Mouse (Mus musculus) liver, embryonic 16.5 days (tissue): ENCODE data around the gene Arpc1b. TPM values are rescaled to one million over a fixed set of nuclear protein-coding genes. Genes with fewer than 3 reads are reported as not detected.
A peak's percentile ranks its signal among the peaks of the same experiment; 100 is the strongest.
"Not testable (repeated sequence)": the region's sequence is repeated elsewhere in the genome, so short reads cannot be mapped to it uniquely, and the experiment has no call there.

Source experiments
- ATAC-seq: fragments of 200-750 bp; cut with Nextera tagmentation; 2 replicates; pipeline ENCODE4 v1.8.0; 2017; ENCODE audit warnings: low read depth, mild to moderate bottlenecking, moderate number of reproducible peaks, moderate library complexity
- H3K27ac ChIP-seq: fragments of 300-500 bp; sonication (generic); 2 replicates; pipeline ENCODE4 v1.5.1; 2014; ENCODE audit warnings: mild to moderate bottlenecking, low read length
- H3K27me3 ChIP-seq: fragments of 300-500 bp; sonication (generic); 2 replicates; pipeline ENCODE4 v1.6.1; 2014; ENCODE audit warnings: low read depth, low read length, mixed read lengths; ENCODE audit not compliant: control insufficient read depth, insufficient read depth
- H3K36me3 ChIP-seq: fragments of 300-500 bp; sonication (generic); 2 replicates; pipeline ENCODE4 v1.6.1; 2014; ENCODE audit warnings: mild to moderate bottlenecking; ENCODE audit not compliant: control insufficient read depth, insufficient read depth
- H3K4me1 ChIP-seq: fragments of 300-500 bp; sonication (generic); 2 replicates; pipeline ENCODE4 v1.6.1; 2014; ENCODE audit warnings: low read depth, low read length, mixed read lengths; ENCODE audit not compliant: control insufficient read depth
- H3K4me2 ChIP-seq: fragments of 300-500 bp; sonication (generic); 2 replicates; pipeline ENCODE4 v1.6.1; 2014; ENCODE audit warnings: low read depth, low read length, mixed read lengths
- H3K4me3 ChIP-seq: fragments of 300-500 bp; sonication (generic); 2 replicates; pipeline ENCODE4 v1.5.1; 2014; ENCODE audit warnings: low read depth, mild to moderate bottlenecking, low read length
- H3K9ac ChIP-seq: fragments of 300-500 bp; sonication (generic); 2 replicates; pipeline ENCODE4 v1.6.1; 2014; ENCODE audit warnings: low read depth, low read length
- H3K9me3 ChIP-seq: fragments of 300-500 bp; sonication (generic); replicated peaks from 2 replicates; pipeline ENCODE4 v1.6.1; 2016; ENCODE audit warnings: low read length; ENCODE audit not compliant: control insufficient read depth
- WGBS: fragments of 180-500 bp; shearing (Covaris S2); extraction: QIAGEN DNeasy Blood & Tissue Kit; methylation state at CpG from one replicate; pipeline ENCODE4 v1.1.7; 2014; ENCODE audit not compliant: insufficient replicate concordance; 5-methylcytosine and 5-hydroxymethylcytosine counted together
- polyA plus RNA-seq: library from polyadenylated mRNA; unstranded; fragments of >200 nt; fragmentation: Nextera tagmentation; extraction: Ambion mirVana; gene quantifications from 2 replicates; pipeline ENCODE4 v1.2.1, GENCODE M21; 2015

The Arpc1b gene
- polyA plus RNA-seq, 1 experiment from 2014 or later, result 166 TPM

DNA sequence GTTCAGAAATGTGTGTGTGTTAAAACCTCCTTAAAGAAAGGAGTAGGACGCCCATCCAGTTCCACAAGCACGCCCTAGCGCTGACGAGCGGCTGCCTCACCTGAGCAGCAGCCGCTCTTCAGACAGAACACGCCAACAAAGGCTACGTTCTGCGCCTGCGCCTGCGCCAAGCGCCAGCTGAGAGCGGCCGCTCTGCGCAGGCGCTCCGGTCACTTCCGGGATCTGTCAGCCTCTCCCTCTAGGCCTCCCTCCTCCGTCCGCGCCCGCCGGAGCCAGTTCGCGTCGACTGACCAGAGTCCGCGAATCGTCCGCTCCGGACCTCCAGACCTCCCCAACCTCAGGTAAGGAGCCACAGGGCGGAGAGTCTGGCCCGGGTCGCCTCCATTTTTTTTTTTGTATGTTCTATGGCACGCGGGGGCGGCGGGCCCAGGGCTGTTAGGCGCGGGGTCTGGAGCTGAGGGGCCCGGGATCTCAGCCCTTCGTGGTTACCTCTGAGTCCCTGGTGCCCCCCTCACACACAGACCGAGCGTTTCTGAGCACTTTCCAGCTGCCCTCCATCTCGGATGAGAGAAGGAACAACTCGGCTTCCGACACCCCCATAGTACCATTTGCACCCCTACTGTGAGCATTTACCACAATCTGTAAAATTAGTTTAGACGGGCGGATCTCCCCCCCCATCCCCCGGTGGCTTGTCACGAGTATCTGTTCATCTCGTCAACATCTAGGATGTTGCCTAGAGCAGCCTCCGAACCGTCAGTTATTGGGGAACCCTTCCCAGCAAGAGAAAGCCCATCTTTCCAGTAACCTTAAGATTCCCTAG is 30.2 kb upstream of the Arpc1b start, which contains the start of the genes Arpc1a and Kpna7:
Gene Arpc1a (plus strand): TSS at position 199 of the 820 bp plus-strand sequence.
Gene Kpna7 (minus strand): TSS at position 399 of the 820 bp plus-strand sequence.
- WGBS, result under 1% methylated on average over 53 of the region's 54 CpGs
- H3K9ac ChIP-seq, result peak within 1 kb of the TSS; percentile 98
- peak within 1 kb of the TSS; percentile 95 for H3K4me3 ChIP-seq
- no peaks in the 10 kb centered on the region for H3K9me3 ChIP-seq
- H3K27me3 ChIP-seq, result no peaks in the 10 kb centered on the region
- H3K4me1 ChIP-seq, result peaks cover 13% of the 10 kb centered on the region
- H3K27ac ChIP-seq, result peak within 1 kb of the TSS; percentile 69
- no peaks in the 10 kb centered on the region; the same call in 1 of the 2 replicates for H3K36me3 ChIP-seq
- ATAC-seq, result peak; percentile 99
- peak within 1 kb of the TSS; percentile 91 for H3K4me2 ChIP-seq

DNA sequence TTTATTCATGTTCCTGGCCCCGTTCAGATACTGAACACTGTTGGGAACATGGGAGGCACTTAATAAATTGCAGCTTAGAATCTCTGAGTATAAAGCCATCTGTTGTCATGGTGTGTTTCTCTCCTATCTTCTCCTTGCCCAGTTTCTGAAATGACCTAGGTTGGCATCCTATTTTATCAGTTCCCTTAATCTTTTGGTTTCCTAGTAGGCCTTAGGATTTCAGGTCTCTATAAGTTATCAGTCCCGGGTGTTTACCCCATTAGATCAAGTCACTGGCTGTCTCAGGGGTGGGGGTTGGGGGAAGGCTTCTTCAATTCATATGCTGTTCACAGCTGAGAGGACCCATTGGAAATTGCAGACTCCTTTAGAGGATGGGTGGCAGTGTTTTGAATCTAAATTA is 29.2 kb upstream of the Arpc1b start:
- Histone ChIP-seq H3K27ac (no peak overlapping the region), H3K9me3 (no peaks in the 10 kb centered on the region), H3K9ac (peak overlapping the region; percentile 98), H3K4me2 (peak overlapping the region; percentile 91), H3K36me3 (no peaks in the 10 kb centered on the region; the same call in 1 of the 2 replicates), H3K4me1 (peaks cover 13% of the 10 kb centered on the region), H3K27me3 (no peaks in the 10 kb centered on the region), H3K4me3 (peak overlapping the region; percentile 95)
- 27% methylated on average over 2 of the region's 2 CpGs for WGBS
- no peak for ATAC-seq

DNA sequence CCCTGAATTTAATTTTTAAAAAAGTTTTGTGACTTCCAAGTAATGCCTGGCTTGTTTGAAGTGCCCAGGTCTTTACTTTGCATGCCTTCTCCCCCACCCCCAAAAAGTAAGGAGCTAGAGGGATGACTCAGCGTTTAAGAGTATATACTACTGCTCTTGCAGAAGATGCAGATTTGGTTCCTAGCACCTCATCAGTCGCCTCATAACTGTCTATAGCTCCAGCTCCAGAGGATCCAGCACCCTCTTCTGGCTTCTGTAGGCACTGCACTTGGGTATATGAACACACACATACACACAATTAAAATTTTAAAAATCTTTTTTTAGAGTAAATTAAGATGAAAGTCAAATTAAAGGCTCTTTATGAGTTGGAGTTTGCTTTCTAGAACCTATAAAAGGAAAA is 25.8 kb upstream of the Arpc1b start:
- 80% methylated on average over 2 of the region's 2 CpGs for WGBS
- Histone ChIP-seq H3K4me1 (peaks cover 13% of the 10 kb centered on the region), H3K9me3 (no peaks in the 10 kb centered on the region), H3K9ac (no peak overlapping the region), H3K27ac (no peak overlapping the region), H3K4me2 (no peak overlapping the region), H3K27me3 (no peaks in the 10 kb centered on the region), H3K4me3 (no peak overlapping the region), H3K36me3 (peaks cover 15% of the 10 kb centered on the region)
- ATAC-seq, result no peak

DNA sequence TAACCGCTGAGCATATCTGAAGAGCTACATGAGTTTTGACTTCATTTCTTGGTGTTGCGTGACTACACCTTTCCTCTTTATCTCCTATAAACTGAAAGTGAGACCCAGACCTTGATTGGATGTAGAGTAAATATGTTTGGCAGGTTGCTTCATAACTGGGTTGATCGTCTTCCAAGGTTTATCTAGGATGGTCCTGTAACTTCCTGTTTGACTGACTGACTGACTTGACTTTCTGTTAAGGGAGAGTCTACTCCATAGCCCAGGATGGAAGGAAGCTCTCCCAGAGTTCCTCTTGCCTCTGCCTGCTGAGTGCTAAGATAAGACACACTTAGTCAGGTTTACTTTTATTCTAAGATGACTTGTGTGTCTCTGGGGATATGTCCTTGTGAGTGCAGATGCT is 24.1 kb upstream of the Arpc1b start:
- H3K4me2 ChIP-seq, result no peak overlapping the region
- H3K9me3 ChIP-seq, result no peaks in the 10 kb centered on the region
- no peak overlapping the region for H3K4me3 ChIP-seq
- ATAC-seq, result no peak
- no peak overlapping the region for H3K9ac ChIP-seq
- H3K27me3 ChIP-seq, result no peaks in the 10 kb centered on the region
- H3K36me3 ChIP-seq, result peaks cover 23% of the 10 kb centered on the region
- WGBS, result 42% methylated on average over 3 of the region's 3 CpGs
- no peak overlapping the region for H3K27ac ChIP-seq
- peaks cover 4% of the 10 kb centered on the region for H3K4me1 ChIP-seq

DNA sequence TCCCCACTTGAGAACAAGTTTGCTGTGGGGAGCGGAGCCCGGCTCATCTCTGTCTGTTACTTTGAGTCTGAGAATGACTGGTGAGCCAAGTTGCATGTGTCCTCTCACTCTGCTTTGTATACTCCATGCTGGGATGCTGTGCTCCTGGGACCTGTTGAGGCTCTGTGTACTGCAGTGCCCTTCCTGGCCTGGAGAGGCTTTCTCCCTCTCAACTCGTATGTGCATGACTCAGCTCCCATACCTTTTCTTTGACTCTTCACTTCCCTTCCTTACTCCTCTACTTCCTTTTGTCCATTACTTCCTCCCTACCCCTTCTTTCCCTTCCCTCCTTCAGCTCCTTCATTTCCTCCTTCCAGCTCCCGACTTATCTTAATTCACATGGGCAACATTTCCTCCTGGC is 17.8 kb upstream of the Arpc1b start:
- Histone ChIP-seq H3K9ac (no peak overlapping the region), H3K4me2 (no peak overlapping the region), H3K27me3 (no peaks in the 10 kb centered on the region), H3K27ac (no peak overlapping the region), H3K36me3 (peaks cover 49% of the 10 kb centered on the region), H3K4me1 (no peaks in the 10 kb centered on the region), H3K9me3 (no peaks in the 10 kb centered on the region), H3K4me3 (no peak overlapping the region)
- no peak for ATAC-seq
- WGBS, result 72% methylated on average over 4 of the region's 4 CpGs

DNA sequence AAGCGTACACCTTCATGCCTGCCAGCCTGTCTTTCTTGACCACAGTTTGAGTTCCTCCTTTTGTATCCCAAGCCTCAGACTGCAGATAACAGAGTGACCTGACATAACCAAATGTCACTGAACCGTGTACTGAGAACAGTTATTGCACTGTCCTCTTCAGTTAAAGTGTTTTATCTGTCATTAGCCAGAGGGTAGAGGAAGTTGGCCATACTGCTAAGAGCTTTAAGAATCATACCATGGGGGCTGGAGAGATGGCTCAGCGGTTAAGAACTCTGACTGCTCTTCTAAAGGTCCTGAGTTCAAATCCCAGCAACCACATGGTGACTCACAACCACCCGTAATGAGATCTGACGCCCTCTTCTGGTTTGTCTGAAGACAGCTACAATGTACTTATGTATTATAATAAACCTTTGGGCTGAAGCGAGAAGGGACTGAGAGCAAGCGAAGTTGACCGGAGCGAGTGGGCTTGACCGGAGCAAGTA is 15.6 kb upstream of the Arpc1b start:
- Histone ChIP-seq H3K27ac (no peak overlapping the region), H3K36me3 (peaks cover 42% of the 10 kb centered on the region), H3K9ac (no peak overlapping the region), H3K4me1 (no peaks in the 10 kb centered on the region), H3K9me3 (no peaks in the 10 kb centered on the region), H3K4me3 (no peak overlapping the region), H3K27me3 (no peaks in the 10 kb centered on the region), H3K4me2 (no peak overlapping the region)
- 61% methylated on average over 10 of the region's 10 CpGs for WGBS
- no peak for ATAC-seq

DNA sequence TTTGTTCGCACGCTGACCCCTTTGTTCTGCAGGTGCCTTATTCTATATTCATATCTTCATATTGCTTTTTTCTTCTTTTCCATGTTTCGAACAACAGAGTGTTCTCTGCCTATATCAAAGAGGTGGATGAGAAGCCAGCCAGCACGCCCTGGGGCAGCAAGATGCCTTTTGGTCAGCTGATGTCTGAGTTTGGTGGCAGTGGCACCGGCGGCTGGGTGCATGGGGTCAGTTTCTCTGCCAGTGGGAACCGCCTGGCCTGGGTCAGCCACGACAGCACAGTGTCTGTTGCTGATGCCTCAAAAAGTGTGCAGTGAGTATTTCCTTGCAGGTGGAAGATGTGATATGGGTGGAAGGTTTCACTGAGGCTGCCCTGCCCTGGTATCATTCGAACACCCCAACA is 13.1 kb upstream of the Arpc1b start:
- Histone ChIP-seq H3K4me2 (no peak overlapping the region), H3K9me3 (no peaks in the 10 kb centered on the region), H3K27ac (no peak overlapping the region), H3K27me3 (no peaks in the 10 kb centered on the region), H3K4me1 (no peaks in the 10 kb centered on the region), H3K36me3 (peaks cover 46% of the 10 kb centered on the region), H3K4me3 (no peak overlapping the region), H3K9ac (no peak overlapping the region)
- WGBS, result 85% methylated on average over 9 of the region's 9 CpGs
- no peak for ATAC-seq

DNA sequence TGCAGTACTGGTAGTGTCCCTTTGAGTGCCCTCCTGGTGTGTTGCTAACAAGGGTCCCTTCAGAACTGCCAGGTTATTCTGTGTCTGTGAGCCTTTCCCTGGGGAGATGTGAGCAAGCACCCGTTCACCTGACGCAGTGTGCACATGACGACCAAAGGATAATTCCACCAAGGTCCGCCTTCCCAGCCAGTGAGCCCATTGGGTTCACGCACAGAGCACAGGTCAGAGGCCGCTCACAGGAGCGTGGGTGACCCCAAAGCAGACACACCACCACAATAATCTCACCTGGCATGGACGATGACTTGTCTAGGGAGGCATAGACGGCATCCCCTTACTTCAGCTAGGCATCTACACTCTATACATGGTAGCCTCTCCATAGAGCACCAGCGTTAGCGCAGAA is 12.6 kb upstream of the Arpc1b start:
- peaks cover 47% of the 10 kb centered on the region for H3K36me3 ChIP-seq
- H3K27ac ChIP-seq, H3K4me2 ChIP-seq, H3K9me3 ChIP-seq, H3K4me1 ChIP-seq, H3K4me3 ChIP-seq, H3K27me3 ChIP-seq, ATAC-seq, H3K9ac ChIP-seq: not testable (repeated sequence)
- WGBS, result 92% methylated on average over 11 of the region's 11 CpGs

DNA sequence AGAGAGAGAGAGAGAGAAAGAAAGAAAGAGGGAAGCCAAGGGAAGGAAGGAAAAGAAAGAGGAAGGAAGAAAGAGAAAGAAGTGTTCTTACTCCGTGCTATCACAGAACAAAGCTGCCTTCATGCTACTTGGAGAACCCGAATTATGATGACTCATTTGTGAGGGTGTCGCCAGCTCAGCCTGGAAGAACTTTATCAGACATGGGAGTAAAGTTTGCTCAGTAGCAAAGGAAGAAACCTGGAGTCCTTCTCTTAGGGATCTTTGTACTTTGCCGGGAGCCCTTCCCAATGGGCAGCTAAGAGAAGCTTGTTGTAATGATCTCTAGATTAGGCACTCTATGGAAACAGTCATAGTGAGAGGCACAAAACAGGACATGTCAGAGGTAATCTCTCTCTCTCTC is 11.3 kb upstream of the Arpc1b start:
- 37% methylated on average over 4 of the region's 4 CpGs for WGBS

More for the DNA sequence above, 11.3 kb upstream of the Arpc1b start:
- H3K27me3 ChIP-seq, result no peaks in the 10 kb centered on the region
- no peaks in the 10 kb centered on the region for H3K4me1 ChIP-seq
- H3K4me3 ChIP-seq, result no peak overlapping the region
- peaks cover 48% of the 10 kb centered on the region for H3K36me3 ChIP-seq
- no peak overlapping the region for H3K27ac ChIP-seq
- no peak for ATAC-seq
- H3K9ac ChIP-seq, result no peak overlapping the region
- no peak overlapping the region for H3K4me2 ChIP-seq
- H3K9me3 ChIP-seq, result no peaks in the 10 kb centered on the region
